Mouse (Mus musculus) mesoderm, embryonic 11.5 days (tissue): ENCODE data around the gene Ddx19b.
"Not testable (repeated sequence)": the region's sequence is repeated elsewhere in the genome, so short reads cannot be mapped to it uniquely, and the experiment has no call there.

Source experiments
- DNase-seq: peaks from one replicate; pipeline ENCODE4 v3.0.0-alpha.2; 2012; ENCODE audit warnings: low read depth, low spot score

Gene Ddx19b

GRCm38 (mm10) chr8:111034276-111034675 lies 2.7 kb upstream of the Ddx19b start:
- DNase-seq = no peak

- DNase-seq = peak; percentile 100
Observed at GRCm38 (mm10) chr8:111033482-111034215, 2.1 kb upstream of the Ddx19b start.

DNA sequence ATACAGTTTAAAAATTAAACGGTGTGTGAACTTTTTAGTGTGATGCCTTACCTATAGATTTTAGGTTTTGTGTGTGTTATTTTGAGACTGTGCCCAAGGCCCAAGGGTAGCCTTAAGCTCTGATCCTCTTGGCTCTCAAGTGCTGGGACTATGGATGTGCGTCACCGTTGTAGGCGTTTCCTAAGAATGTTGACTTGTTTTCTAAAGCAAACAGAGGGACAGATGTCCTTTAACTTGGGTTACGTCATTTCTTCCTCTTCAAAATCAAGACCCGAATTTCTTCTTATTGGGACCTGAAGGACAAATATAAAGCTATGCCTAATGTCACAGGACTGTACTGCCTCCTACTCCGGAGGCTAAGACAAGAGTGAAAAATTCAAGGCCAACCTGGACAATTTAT lies 1.4 kb upstream of the Ddx19b start, which contains the start of gene Aars:
Aars (plus strand) TSS at position 229 of the 400 bp plus-strand sequence.
- no peak for DNase-seq

- DNase-seq = no peak
Observed at GRCm38 (mm10) chr8:111030045-111030444, 1.5 kb downstream of the Ddx19b start.

DNA sequence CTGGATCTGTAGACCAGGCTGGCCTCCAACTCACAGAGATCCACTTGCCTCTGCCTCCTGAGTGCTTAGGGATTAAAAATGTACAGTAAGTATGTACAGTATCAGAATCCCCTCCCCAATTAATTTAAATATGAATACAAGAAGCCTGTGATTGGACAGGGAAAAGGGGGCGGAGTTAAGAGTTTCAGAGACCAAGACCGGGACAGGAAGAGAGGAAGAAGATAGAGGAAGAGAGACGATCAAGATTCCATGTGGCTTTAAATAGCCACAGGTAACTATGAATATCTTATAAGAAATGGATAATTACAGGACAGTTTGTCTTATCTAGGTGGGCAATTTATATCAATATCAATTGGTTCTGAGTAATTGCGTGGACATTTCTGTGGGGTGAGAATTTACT lies 2.0 kb downstream of the Ddx19b start:
- DNase-seq = no peak

DNA sequence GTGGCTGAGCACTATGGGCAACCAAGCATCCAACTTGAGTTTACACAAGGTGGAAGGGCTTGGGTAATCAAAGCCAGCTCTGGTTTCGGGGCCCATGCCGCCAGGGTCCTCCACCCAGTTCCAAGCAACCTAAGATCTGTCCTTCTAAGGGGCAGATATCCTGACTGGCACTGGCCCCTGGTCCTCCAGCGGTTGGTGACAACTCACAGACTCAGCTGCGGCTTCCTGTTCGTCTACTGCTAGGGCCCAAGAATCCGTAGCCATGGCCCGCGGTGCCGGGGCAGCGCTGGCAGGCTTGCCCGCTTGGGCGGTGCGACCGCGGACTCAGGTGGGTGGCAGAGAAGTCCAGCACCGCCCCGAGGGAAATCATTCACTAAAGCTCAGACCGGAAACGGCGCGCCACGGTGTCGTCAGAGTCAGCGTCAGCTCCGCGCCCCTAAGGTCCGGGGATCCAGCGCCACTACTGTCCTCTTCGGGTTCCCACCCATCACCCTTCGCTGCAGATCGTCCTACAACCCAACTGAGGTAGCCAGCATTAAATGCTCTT lies 4.1 kb downstream of the Ddx19b start:
- DNase-seq = peak; percentile 83

- DNase-seq = not testable (repeated sequence)
Observed at GRCm38 (mm10) chr8:111026609-111027008, 4.9 kb downstream of the Ddx19b start.

- not testable (repeated sequence) for DNase-seq
Observed at GRCm38 (mm10) chr8:111010230-111010991, 21.1 kb downstream of the Ddx19b start.

DNA sequence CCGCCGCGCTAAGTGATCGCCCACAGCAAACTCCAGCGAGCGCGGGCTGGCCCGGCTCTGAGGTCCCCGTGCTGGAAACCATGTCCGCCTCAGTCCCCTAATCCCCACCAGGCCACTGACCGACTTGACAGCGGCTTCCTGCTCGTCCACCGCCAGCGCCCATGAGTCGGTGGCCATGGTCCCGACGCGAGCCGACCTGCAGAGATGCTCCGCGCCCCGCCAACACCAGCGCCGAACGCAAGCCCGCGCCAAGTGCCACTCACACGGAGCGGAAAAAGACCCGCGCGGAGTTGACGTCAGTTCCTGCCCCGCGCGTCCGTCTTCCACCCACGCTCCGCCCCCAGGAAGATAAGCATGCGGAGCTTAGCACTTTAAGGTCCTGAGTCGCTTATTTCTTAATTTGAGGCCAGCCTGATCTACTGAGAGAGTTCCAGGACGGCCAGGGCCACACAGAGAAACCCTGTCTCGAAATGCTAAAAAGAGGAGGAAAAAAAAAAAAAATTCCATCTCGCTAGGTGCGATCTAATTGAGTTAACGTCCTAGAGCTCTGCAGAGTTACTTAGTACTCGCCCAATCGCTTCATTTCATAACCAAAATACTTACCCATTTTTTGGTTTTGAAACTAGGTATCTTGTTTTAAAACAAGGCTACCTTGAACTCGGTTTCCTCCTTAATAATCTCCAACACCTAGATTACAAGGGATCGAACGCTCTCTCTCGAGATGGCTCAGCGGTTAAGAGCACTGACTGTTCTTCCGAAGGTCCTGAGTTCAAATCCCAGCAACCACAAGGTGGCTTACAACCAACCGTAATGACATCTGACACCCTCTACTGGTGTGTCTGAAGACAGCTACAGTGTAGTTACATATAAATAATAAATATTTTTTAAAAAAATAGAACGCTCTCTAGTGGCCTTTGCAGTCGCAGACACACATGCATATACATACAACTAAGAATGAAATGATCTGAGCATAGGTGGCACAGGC lies 33.7 kb downstream of the Ddx19b start, which contains the start of gene Ddx19a:
Ddx19a (minus strand) TSS at position 254 of the 985 bp plus-strand sequence.
- DNase-seq = peak; percentile 88

GRCm38 (mm10) chr8:110996641-110997430 lies 34.7 kb downstream of the Ddx19b start:
- no peak for DNase-seq

GRCm38 (mm10) chr8:110990017-110990416 lies 41.5 kb downstream of the Ddx19b start:
- DNase-seq = no peak

GRCm38 (mm10) chr8:110987805-110988744 lies 43.5 kb downstream of the Ddx19b start:
- no peak for DNase-seq

DNA sequence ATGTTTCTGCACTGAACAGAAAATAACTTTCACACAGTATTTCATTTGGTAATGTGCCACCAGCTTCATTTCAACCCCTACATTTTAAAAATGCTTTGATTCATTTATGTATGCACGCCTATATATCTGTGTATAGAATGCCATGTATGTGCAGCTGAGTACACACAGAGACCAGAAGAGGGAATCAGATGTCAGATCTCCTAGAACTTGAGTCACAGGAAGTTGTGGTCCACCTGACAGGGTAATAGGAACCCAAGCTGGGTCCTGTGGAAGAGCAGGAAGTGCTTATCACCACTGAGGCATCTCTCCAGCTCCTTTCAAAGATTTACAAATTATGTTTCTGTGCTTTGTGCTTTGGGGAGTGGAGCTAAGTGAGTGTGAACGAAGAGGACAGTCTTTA lies 50.2 kb downstream of the Ddx19b start:
- no peak for DNase-seq

GRCm38 (mm10) chr8:110977987-110978386 lies 53.6 kb downstream of the Ddx19b start:
- DNase-seq = not testable (repeated sequence)

DNA sequence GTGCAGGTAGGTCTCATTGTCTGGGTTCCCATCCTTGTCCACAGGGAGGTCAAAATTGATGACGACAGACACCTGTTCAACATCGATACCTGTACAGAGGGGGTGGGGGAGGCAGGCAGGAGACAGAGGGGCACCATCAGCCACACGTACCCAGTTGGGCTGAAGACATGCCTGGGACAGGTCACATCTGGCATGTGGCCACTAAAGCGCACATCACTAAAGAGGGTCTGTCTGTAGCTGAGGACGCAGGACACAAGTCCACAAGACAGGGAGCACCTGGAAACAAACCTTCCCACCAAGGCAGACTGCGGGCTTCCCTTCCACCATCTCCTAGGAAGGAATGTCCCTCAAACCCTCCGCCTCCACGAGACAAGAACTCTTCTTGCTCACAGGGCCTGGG lies 55.0 kb downstream of the Ddx19b start:
- DNase-seq = not testable (repeated sequence)

DNA sequence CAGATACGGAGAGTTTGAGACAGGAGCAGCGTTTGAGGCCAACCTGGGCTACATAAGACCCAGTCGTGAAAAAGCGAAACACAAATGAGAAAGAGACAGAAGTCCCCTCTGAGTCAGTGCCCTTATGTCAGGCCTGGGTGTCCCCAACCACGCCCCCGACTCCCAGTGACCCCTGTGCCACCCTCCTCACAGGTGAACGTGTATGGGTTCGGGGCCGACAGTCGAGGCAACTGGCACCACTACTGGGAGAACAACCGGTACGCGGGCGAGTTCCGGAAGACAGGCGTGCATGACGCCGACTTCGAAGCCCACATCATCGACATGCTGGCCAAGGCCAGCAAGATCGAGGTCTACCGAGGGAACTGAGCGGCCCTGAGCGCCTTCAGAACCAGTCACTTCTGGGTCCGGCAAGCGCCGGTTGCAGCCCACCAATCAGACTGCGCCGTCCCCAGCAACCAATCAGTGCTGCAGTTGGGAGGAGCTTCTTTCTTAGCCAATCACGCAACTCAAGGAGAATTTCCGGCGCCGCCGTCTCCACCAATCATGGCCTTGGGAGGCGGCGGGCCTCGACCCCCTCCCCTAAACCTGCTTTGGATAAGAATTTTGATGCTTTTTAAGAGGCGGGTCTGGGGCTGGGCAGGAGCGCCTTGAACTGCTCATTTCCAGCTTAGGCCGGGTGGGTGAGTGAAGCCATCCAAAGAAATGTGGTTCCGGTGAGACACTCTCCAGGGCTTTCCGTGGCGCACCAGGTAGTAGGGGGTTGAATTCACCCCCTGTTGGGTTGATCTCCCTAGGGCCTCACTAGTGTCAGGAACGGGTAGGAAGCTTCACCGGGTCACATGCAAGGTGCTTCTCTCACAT lies 61.4 kb downstream of the Ddx19b start:
- peak; percentile 95 for DNase-seq

DNA sequence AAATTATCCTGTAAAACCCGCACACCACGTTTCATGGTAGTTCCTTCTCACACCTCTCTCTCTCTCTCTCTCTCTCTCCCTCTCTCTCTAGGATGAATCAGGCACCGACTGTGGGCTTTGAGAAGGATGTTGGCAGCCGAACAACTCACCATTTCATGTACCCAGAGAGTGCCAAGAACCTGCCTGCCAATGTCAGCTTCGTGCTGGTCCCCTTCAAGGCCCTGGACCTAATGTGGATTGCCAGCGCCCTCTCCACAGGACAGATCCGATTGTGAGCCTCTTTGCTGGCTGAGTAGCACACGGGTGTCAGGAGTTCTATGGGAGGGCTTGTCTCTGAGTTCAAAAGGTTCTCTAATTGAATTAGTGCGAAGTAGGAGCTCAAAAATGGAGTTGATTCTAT lies 64.2 kb downstream of the Ddx19b start:
- DNase-seq = no peak

- DNase-seq = no peak
Observed at GRCm38 (mm10) chr8:110966586-110966985, 65.0 kb downstream of the Ddx19b start.
